Mouse (Mus musculus) hindbrain, postnatal 0 days (tissue): ENCODE results near the gene Dlgap1. TPM values are rescaled to one million over a fixed set of nuclear protein-coding genes. Genes with fewer than 3 reads are reported as not detected.
A peak's percentile ranks its signal among the peaks of the same experiment; 100 is the strongest.

Experiments used
- ATAC-seq: fragments of 200-750 bp; cut with Nextera tagmentation; 2 replicates; pipeline ENCODE4 v1.8.0; 2017; ENCODE audit warnings: mild to moderate bottlenecking, moderate TSS enrichment, moderate library complexity
- DNase-seq: peaks from one replicate; pipeline ENCODE4 v3.0.0-alpha.2; 2015; ENCODE audit warnings: low spot score
- H3K27ac ChIP-seq: fragments of 300-500 bp; sonication (generic); 2 replicates; pipeline ENCODE4 v1.5.1; 2014; ENCODE audit warnings: mild to moderate bottlenecking
- H3K27me3 ChIP-seq: fragments of 300-500 bp; sonication (generic); 2 replicates; pipeline ENCODE4 v1.6.1; 2014; ENCODE audit warnings: low read length, mixed read lengths; ENCODE audit not compliant: insufficient read depth
- H3K36me3 ChIP-seq: fragments of 300-500 bp; sonication (generic); 2 replicates; pipeline ENCODE4 v1.6.1; 2014; ENCODE audit warnings: low read length, mixed read lengths; ENCODE audit not compliant: insufficient read depth
- H3K4me1 ChIP-seq: fragments of 300-500 bp; sonication (generic); 2 replicates; pipeline ENCODE4 v1.6.1; 2014; ENCODE audit warnings: antibody characterized with exemption, low read length, mixed read lengths; ENCODE audit not compliant: insufficient read depth
- H3K4me2 ChIP-seq: fragments of 300-500 bp; sonication (generic); 2 replicates; pipeline ENCODE4 v1.6.1; 2014; ENCODE audit warnings: low read depth, mild to moderate bottlenecking, low read length, moderate library complexity, mixed read lengths
- H3K4me3 ChIP-seq: fragments of 300-500 bp; sonication (generic); 2 replicates; pipeline ENCODE4 v1.5.1; 2014; ENCODE audit warnings: low read length
- H3K9ac ChIP-seq: fragments of 300-500 bp; sonication (generic); replicated peaks from 2 replicates; pipeline ENCODE4 v1.6.1; 2014; ENCODE audit warnings: mild to moderate bottlenecking, low read length, moderate library complexity, mixed read lengths
- H3K9me3 ChIP-seq: fragments of 300-500 bp; sonication (generic); 2 replicates; pipeline ENCODE4 v1.6.1; 2016; ENCODE audit warnings: low read length, mixed read lengths
- CTCF ChIP-seq: IDR thresholded peaks from 2 replicates; pipeline ENCODE4 v1.5.1; 2016; ENCODE audit warnings: antibody characterized with exemption, control low read depth, low read depth
- WGBS: fragments of 180-500 bp; shearing (Covaris S2); extraction: QIAGEN DNeasy Blood & Tissue Kit; methylation state at CpG from one replicate; pipeline ENCODE4 v1.1.7; 2014; 5-methylcytosine and 5-hydroxymethylcytosine counted together
- polyA plus RNA-seq: library from polyadenylated mRNA; unstranded; fragments of >200 nt; fragmentation: Nextera tagmentation; extraction: Ambion mirVana; gene quantifications from 2 replicates; pipeline ENCODE4 v1.2.1, GENCODE M21; 2015
- total RNA-seq: library from RNA; depleted of rRNA; stranded (reverse); fragments of >200 nt; gene quantifications from 2 replicates; pipeline ENCODE4 v1.2.3, GENCODE M21; 2014

The Dlgap1 gene
- total and polyA plus RNA-seq, 2 experiments from 2014 or later, result 33.8 to 117 TPM

DNA sequence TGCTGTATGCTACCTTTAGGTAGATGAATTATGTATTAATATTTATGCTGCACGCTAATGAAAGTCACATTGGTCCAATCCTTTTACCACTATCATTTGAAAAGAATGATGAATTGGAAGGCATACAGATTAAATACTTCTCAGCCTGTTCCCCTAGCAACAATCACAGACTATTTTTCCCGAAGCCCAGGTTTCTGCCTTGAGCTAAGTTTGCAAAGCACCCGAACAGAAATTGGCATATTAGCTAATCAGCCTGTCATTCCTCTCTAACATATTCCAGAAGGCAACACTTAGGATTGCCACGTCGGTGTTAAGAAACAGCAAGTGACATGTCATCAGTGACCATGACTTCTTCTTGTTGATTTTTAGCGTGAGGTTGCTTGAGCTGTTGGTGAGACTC, 619.8 kb downstream of the Dlgap1 start:
- Histone ChIP-seq H3K9ac (no peak overlapping the region), H3K36me3 (no peaks in the 10 kb centered on the region), H3K9me3 (no peaks in the 10 kb centered on the region), H3K4me2 (no peak overlapping the region), H3K4me3 (no peak overlapping the region), H3K27me3 (no peaks in the 10 kb centered on the region), H3K27ac (no peak overlapping the region), H3K4me1 (0 out of 2 replicates have a peak, but pooled peaks cover 8% of the 10 kb centered on the region)
- TF ChIP-seq CTCF, result no peak
- WGBS, result 31% methylated on average over 6 of the region's 6 CpGs
- DNase-seq (no peak), ATAC-seq (0 out of 2 replicates have a peak, but pooled peaks have one; percentile 15)

GRCm38 (mm10) chr17:70589140-70589539, 620.3 kb downstream of the Dlgap1 start:
- DNase-seq, result no peak
- no peak for TF ChIP-seq CTCF
- Histone ChIP-seq H3K9ac (no peak overlapping the region), H3K9me3 (no peaks in the 10 kb centered on the region), H3K27ac (no peak overlapping the region), H3K27me3 (no peaks in the 10 kb centered on the region), H3K4me3 (no peak overlapping the region), H3K4me2 (no peak overlapping the region), H3K36me3 (no peaks in the 10 kb centered on the region), H3K4me1 (0 out of 2 replicates have a peak, but pooled peaks cover 8% of the 10 kb centered on the region)
- 31% methylated on average over 13 of the region's 13 CpGs for WGBS
- peak; percentile 67; the same call in 1 of the 2 replicates for ATAC-seq

GRCm38 (mm10) chr17:70590506-70590905, 621.6 kb downstream of the Dlgap1 start:
- H3K27me3 ChIP-seq, result no peaks in the 10 kb centered on the region
- H3K4me2 ChIP-seq, result no peak overlapping the region
- no peak for DNase-seq
- no peaks in the 10 kb centered on the region for H3K36me3 ChIP-seq
- 54% methylated on average over 6 of the region's 6 CpGs for WGBS
- no peak for TF ChIP-seq CTCF
- H3K9me3 ChIP-seq, result no peaks in the 10 kb centered on the region
- H3K4me3 ChIP-seq, result no peak overlapping the region
- no peak overlapping the region for H3K27ac ChIP-seq
- 0 out of 2 replicates have a peak, but pooled peaks cover 8% of the 10 kb centered on the region for H3K4me1 ChIP-seq
- no peak for ATAC-seq
- no peak overlapping the region for H3K9ac ChIP-seq

DNA sequence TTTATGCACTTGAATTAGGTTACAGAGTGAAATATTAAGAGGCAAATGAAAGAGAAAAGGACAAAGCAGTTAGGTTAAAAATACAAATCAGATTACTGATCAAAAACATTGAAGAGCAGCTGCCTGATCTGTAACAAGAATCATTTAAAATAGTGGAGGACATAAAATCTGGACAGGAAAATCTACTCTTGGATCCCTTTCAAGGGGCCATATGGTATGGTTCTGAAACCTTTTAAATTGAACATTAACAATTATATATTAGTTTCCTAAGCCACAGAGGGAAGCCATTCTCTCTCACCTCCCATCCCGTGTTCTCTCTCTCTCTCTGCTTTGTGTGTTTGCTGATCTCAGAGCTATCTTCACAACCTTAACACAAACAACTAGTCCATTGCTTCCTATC, 625.4 kb downstream of the Dlgap1 start:
- Histone ChIP-seq H3K27ac (no peak overlapping the region), H3K36me3 (no peaks in the 10 kb centered on the region), H3K27me3 (no peaks in the 10 kb centered on the region), H3K9me3 (no peaks in the 10 kb centered on the region), H3K4me2 (no peak overlapping the region), H3K4me1 (0 out of 2 replicates have a peak, but pooled peaks cover 3% of the 10 kb centered on the region), H3K9ac (no peak overlapping the region), H3K4me3 (no peak overlapping the region)
- no peak for ATAC-seq
- DNase-seq, result no peak
- WGBS, result 67% methylated on average over 1 of the region's 1 CpGs
- TF ChIP-seq CTCF, result no peak

DNA sequence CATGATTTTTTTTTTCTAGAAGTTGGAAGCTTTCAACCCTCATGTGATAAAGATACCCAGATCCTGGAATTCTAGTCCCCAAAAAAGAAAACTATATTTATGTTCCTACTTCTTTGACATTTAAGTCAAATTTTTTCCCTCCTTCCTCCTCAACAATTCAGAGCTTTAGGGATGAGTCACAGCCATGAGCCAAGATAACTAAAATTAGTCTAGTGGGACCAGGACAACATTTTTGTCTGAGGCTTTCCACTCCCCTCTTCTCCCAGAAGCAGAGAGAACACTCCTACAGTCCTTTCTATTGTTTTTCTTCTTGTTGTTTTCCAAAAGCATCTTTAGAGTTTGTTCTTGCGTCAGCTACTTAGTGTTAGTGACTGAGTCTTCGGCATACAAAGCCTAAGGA, 627.5 kb downstream of the Dlgap1 start:
- ATAC-seq (no peak), DNase-seq (no peak)
- Histone ChIP-seq H3K4me1 (no peaks in the 10 kb centered on the region; the same call in 1 of the 2 replicates), H3K9me3 (no peaks in the 10 kb centered on the region), H3K27me3 (no peaks in the 10 kb centered on the region), H3K4me2 (no peak overlapping the region), H3K36me3 (no peaks in the 10 kb centered on the region), H3K9ac (no peak overlapping the region), H3K4me3 (no peak overlapping the region), H3K27ac (no peak overlapping the region)
- WGBS, result 87% methylated on average over 2 of the region's 2 CpGs
- TF ChIP-seq CTCF, result no peak

- Histone ChIP-seq H3K9me3 (no peaks in the 10 kb centered on the region), H3K4me2 (no peak overlapping the region), H3K27ac (no peak overlapping the region), H3K9ac (no peak overlapping the region), H3K4me1 (no peaks in the 10 kb centered on the region; the same call in 1 of the 2 replicates), H3K36me3 (no peaks in the 10 kb centered on the region), H3K4me3 (no peak overlapping the region), H3K27me3 (no peaks in the 10 kb centered on the region)
- DNase-seq (peak; percentile 34), ATAC-seq (no peak)
- no peak for TF ChIP-seq CTCF
- WGBS, result 53% methylated on average over 6 of the region's 6 CpGs
These were observed 631.6 kb downstream of the Dlgap1 start for GRCm38 (mm10) chr17:70600462-70600861.

- Histone ChIP-seq H3K27ac (no peak overlapping the region), H3K4me2 (no peak overlapping the region), H3K27me3 (no peaks in the 10 kb centered on the region), H3K9ac (no peak overlapping the region), H3K4me1 (no peaks in the 10 kb centered on the region; the same call in 1 of the 2 replicates), H3K4me3 (no peak overlapping the region), H3K9me3 (no peaks in the 10 kb centered on the region), H3K36me3 (no peaks in the 10 kb centered on the region)
- ATAC-seq (no peak), DNase-seq (no peak)
- WGBS, result 74% methylated on average over 7 of the region's 7 CpGs
- no peak for TF ChIP-seq CTCF
These were observed 633.2 kb downstream of the Dlgap1 start for GRCm38 (mm10) chr17:70602051-70602450.
